Mouse (Mus musculus): ENCODE data around the gene Psmg3.

Gene Psmg3

GRCm38 (mm10) chr5:139796001-139796620, 30.6 kb downstream of the Psmg3 start:
- DNase-seq (ENCODE audit: inconsistent age in 2 of 2, low spot score in 1 of 2) = peak; percentile 57 to 75

GRCm38 (mm10) chr5:139794938-139795337, 31.7 kb downstream of the Psmg3 start:
- peak; percentile 83 to 91 for DNase-seq (ENCODE audit: inconsistent age in 2 of 2, low spot score in 1 of 2)

- DNase-seq (ENCODE audit: inconsistent age in 2 of 2, low spot score in 1 of 2) = peak in 1 of 2 experiments; percentile 59
These were observed 32.5 kb downstream of the Psmg3 start for GRCm38 (mm10) chr5:139794137-139794536.

- DNase-seq (ENCODE audit: inconsistent age in 2 of 2, low spot score in 1 of 2) = peak; percentile 52 to 85
These were observed 33.2 kb downstream of the Psmg3 start for GRCm38 (mm10) chr5:139793338-139794089.

- no peak for DNase-seq (ENCODE audit: inconsistent age in 2 of 2, low spot score in 1 of 2)
These were observed 33.7 kb downstream of the Psmg3 start for GRCm38 (mm10) chr5:139792966-139793337.

- peak in 1 of 2 experiments; percentile 76 for DNase-seq (ENCODE audit: inconsistent age in 2 of 2, low spot score in 1 of 2)
These were observed 34.4 kb downstream of the Psmg3 start for GRCm38 (mm10) chr5:139792159-139792775.

GRCm38 (mm10) chr5:139791227-139792158, 35.2 kb downstream of the Psmg3 start, which contains the start of gene Mafk:
Gene Mafk (plus strand): TSS chr5:139791513.
- peak; percentile 99 for DNase-seq (ENCODE audit: inconsistent age in 2 of 2, low spot score in 1 of 2)

GRCm38 (mm10) chr5:139789466-139789865, 37.2 kb downstream of the Psmg3 start:
- DNase-seq (ENCODE audit: inconsistent age in 2 of 2, low spot score in 1 of 2) = peak in 1 of 2 experiments; percentile 57

- DNase-seq (ENCODE audit: inconsistent age in 2 of 2, low spot score in 1 of 2) = peak in 1 of 2 experiments; percentile 39
These were observed 45.3 kb downstream of the Psmg3 start for GRCm38 (mm10) chr5:139781406-139781805.

- no peak for DNase-seq (ENCODE audit: inconsistent age in 2 of 2, low spot score in 1 of 2)
These were observed 49.7 kb downstream of the Psmg3 start for GRCm38 (mm10) chr5:139776966-139777365.

GRCm38 (mm10) chr5:139775216-139775926, 51.3 kb downstream of the Psmg3 start, which contains the start of gene Ints1:
Gene Ints1 (minus strand): TSS chr5:139775674.
- DNase-seq (ENCODE audit: inconsistent age in 2 of 2, low spot score in 1 of 2) = peak; percentile 94 to 98
